Comparison of ENCODE assay signal across 11 mouse cellular contexts in genomic region chr2:35124716-35125115, GRCm38 (mm10). TPM values are rescaled to one million over a fixed set of nuclear protein-coding genes. Genes with fewer than 3 reads are reported as not detected.
DNase-seq lines count a peak whose midpoint lies in the region; ATAC-seq and TF ChIP-seq lines count a peak whose summit lies in the region.
"Had no signal": no experiment of that assay in that cellular context is flagged by ENCODE, and none has a peak within 500 bp of the region (broad histone marks: within the 10 kb centered on the region; RNA-seq: fewer than 3 reads in every experiment).

No protein-coding gene starts in this region.

- DNase-seq in embryo, embryonic 11 days: peak; percentile 33
- no peak for DNase-seq in embryo, embryonic 10.5 days (ENCODE audit: low spot score)
- peak; percentile 13 for DNase-seq in left cerebral cortex, postnatal 4 days
- no peak for DNase-seq in left cerebral cortex, adult 9 months (ENCODE audit: low spot score in 2 of 2)
- peak; percentile 38 for DNase-seq in 416B (ENCODE audit: low read depth)
- DNase-seq in cerebellum, adult 11-12 months: no peak
- DNase-seq: liver, embryonic 13.5 days had no signal

- no peak overlapping the region for H3K4me3 ChIP-seq in cortical plate, adult 2 months (ENCODE audit: insufficient read depth, low read length)
- H3K4me3 ChIP-seq in forebrain, embryonic 12.5 days (replicated peaks): no peak overlapping the region
- H3K4me3 ChIP-seq: liver, embryonic 13.5 days; stomach, embryonic 15.5 days had no signal

- no peaks in the 10 kb centered on the region for H3K4me1 ChIP-seq in cortical plate, adult 2 months (ENCODE audit: control insufficient read depth, insufficient read depth, low read length)
- no peaks in the 10 kb centered on the region for H3K4me1 ChIP-seq in forebrain, embryonic 12.5 days
- H3K4me1 ChIP-seq: liver, embryonic 13.5 days; stomach, embryonic 15.5 days had no signal

- no peaks in the 10 kb centered on the region for H3K9me3 ChIP-seq in forebrain, embryonic 12.5 days
- H3K9me3 ChIP-seq: liver, embryonic 13.5 days; stomach, embryonic 15.5 days had no signal

- H3K36me3 ChIP-seq in forebrain, embryonic 12.5 days (replicated peaks): peaks cover 28% of the 10 kb centered on the region

- TF ChIP-seq POLR2A in cortical plate, adult 2 months (IDR thresholded peaks at IDR 0.05; ENCODE audit: extremely low read depth, insufficient read depth, low read length): no peak

- intact Hi-C loops in left cerebral cortex, postnatal 4 days (cut with DNase I): no loop called here

- H3K27ac ChIP-seq in cortical plate, adult 2 months (ENCODE audit: insufficient read depth, low read length): no peak overlapping the region
- no peak overlapping the region for H3K27ac ChIP-seq in forebrain, embryonic 12.5 days
- H3K27ac ChIP-seq: liver, embryonic 13.5 days; stomach, embryonic 15.5 days had no signal

- ATAC-seq in forebrain, embryonic 12.5 days (ENCODE audit: low FRiP score): no peak
- ATAC-seq: inflammation-experienced regulatory T-cells, adult 6 months had no signal

- WGBS in forebrain, embryonic 12.5 days: 72% methylated on average over 7 of the region's 7 CpGs

- H3K9ac ChIP-seq in forebrain, embryonic 12.5 days: no peak overlapping the region
- H3K9ac ChIP-seq: liver, embryonic 13.5 days; stomach, embryonic 15.5 days had no signal

- H3K27me3 ChIP-seq in forebrain, embryonic 12.5 days: no peaks in the 10 kb centered on the region
- H3K27me3 ChIP-seq: liver, embryonic 13.5 days; stomach, embryonic 15.5 days had no signal

- TF ChIP-seq CTCF in cortical plate, adult 2 months (IDR thresholded peaks at IDR 0.05; ENCODE audit: extremely low read depth, insufficient read depth, low read length): peak; percentile 32

- H3K4me2 ChIP-seq in forebrain, embryonic 12.5 days: no peak overlapping the region
- H3K4me2 ChIP-seq: liver, embryonic 13.5 days; stomach, embryonic 15.5 days had no signal

RNA-seq across cellular contexts. Expression of gene Cntrl, which starts 15.4 kb away (rescaled TPM):
- 10 to 100 TPM; 16.1 to 17.6 TPM for total RNA-seq in left cerebral cortex, postnatal 4 days (2021)
- 14.9 and 15.6 TPM in 2 replicates for polyA plus RNA-seq in cortical plate, adult 2 months (2012; rRNA removed)
- polyA plus RNA-seq in forebrain, embryonic 12.5 days (2016; fragmentation: Nextera tagmentation; extraction: Ambion mirVana): 37.1 and 38.2 TPM in 2 replicates

RNA-seq across cellular contexts. Expression of gene AI182371, which starts 23.4 kb away (rescaled TPM):
- total RNA-seq in left cerebral cortex, postnatal 4 days (2021): under 1 TPM in 1 of 2 experiments, not detected in 1; 0.48 TPM
- 0.52 and 0.59 TPM in 2 replicates for polyA plus RNA-seq in cortical plate, adult 2 months (2012; rRNA removed)
- 0.22 and 0.98 TPM in 2 replicates for polyA plus RNA-seq in forebrain, embryonic 12.5 days (2016; fragmentation: Nextera tagmentation; extraction: Ambion mirVana)

Comparison
In these comparisons a context has a peak if more than half of its experiments do, and no peak if none do; other contexts are left out.
1. DNase-seq: peak in embryo, embryonic 11 days (single experiment), left cerebral cortex, postnatal 4 days (single experiment) and 416B (single experiment); none in embryo, embryonic 10.5 days (single experiment), left cerebral cortex, adult 9 months (0 of 2) and cerebellum, adult 11-12 months (single experiment).